Mouse (Mus musculus) effector memory CD4-positive, alpha-beta T cell, adult 5 months (primary cell): ENCODE results near the gene Rnf115. TPM values are rescaled to one million over a fixed set of nuclear protein-coding genes. Genes with fewer than 3 reads are reported as not detected.

Experiments
- polyA plus RNA-seq: library from polyadenylated mRNA; unstranded; fragments of 100-300 nt; shearing (Covaris generic); gene quantifications from one replicate; pipeline ENCODE4 v1.2.1, GENCODE M21; 2017

Gene Rnf115
- 101 TPM for polyA plus RNA-seq

DNA sequence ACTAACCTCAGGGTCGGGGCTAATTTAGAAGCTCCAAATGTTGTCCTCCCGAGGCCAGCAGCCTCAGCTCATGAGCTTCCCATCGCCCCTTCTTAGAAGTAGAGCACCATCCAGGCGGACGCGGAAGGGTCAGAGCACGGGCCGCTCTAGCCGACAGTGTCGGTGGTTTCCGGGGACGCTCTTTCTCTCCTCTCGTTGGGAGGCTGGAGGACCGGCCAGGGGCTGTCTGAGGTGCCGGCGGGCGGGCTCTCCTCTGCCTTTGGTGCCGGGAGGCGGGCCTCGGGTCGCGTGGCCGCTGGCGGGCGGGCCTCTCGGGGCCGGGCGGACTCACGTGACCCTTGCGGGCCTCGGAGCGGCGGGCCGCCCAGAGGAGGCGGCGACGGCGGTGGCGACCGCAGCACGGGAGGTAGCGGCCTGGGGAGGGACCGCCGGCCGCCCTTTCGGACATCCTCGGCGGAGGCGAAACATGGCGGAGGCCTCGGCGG lies at the start of gene Rnf115, which contains the start of gene Polr3c:
Gene Rnf115, plus strand, starts transcription at position 322 of the 485 bp plus-strand sequence.
Gene Polr3c, minus strand, starts transcription at position 286 of the 485 bp plus-strand sequence.

DNA sequence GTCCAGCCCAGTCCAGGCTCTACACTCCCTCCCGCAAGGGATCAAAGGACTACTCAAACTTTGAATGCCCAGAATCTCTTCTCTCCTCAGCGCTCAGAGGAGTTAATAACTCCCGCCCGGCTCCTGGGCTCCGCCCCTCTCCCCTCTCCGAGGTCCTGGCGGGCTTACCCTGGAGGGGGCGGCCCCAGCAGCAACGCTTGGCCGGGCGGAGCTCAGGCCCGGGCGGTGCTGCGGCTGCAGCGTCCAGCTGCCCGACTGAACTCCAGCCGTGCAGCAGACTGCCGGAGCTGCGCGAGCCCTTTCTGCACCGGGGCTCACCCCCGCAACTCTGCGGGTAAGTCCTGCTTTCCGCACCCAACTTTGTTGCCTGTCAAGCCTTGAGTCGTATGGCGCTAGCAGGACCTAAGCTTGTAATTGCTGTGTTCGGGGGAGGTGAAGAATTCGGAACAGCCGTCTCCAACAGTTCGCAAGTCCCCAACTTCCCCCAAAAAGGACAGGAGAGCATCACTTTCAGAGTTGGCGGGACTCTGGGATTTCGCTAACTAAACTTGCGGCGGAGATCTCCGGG lies 31.2 kb upstream of the Rnf115 start, which contains the start of gene Pias3:
Gene Pias3, plus strand, starts transcription at position 187 of the 568 bp plus-strand sequence.

DNA sequence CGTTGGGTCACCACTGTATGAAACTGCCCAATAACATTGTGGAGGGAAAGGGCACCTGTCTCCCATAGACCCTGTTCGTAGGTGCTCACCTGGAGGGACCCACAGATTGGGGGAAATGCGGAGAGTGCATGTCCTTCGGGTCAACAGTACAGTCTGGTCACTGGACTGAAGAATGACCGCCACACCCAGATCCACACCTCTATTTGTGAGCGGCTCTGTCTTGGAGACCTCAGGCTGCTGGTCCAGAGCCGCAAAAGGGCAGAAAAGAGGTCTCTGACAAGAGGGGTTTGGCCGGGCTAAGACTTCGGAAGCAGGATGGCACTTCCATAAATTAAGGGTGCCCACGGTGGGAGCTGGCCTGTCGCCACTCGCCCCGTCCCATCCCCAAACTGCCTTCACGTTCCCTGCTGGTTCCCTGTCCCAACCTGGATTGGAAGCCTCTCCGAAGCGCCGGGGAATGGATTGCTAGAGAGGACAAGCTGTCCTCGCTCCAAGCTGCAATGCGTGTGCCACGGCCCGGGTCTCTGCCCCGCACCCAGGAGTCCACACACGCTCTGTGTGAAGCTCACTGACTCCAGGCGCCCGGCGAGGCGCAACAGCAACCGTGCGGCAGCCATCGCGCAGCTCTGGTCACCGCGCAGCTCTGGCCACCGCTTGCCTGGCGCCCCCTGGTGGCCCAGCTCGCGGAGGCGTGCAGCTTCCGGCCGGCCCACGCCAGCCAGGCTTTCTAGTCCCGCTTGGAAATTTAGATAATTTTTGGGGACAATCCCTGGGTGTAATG lies 19.4 kb upstream of the Rnf115 start, which contains the start of gene Nudt17:
Gene Nudt17, minus strand, starts transcription at position 660 of the 781 bp plus-strand sequence.

DNA sequence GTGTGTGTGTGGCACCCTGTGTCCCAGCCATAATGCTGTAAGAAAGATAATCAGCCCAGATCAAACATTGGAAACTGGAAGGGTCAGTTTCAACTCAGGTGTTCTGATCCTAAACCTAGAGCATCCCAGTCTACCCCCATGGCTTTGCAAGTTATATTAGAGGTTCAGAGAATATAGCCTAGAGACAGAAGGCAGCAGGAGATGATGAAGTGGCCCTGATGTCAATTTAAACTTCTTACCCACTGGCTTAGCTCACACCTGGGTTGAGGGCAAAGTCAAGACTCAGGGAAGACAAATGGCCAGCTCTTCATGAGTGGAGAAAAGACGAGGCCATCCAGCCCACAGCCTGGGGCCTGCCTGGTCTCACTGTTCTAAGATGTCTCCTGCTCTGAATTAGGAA lies 101.5 kb downstream of the Rnf115 start, which contains the start of the genes Pdzk1 and Cd160:
Gene Pdzk1, plus strand, starts transcription at position 301 of the 400 bp plus-strand sequence.
Gene Cd160, minus strand, starts transcription at position 368 of the 400 bp plus-strand sequence.

Other genes with a start within 250 kb of the Rnf115 start
- gene Hfe2, start 202.5 kb upstream of the Rnf115 start, polyA plus RNA-seq: not detected
- gene Txnip, start 169.7 kb upstream of the Rnf115 start, polyA plus RNA-seq: 394 TPM
- gene Gm16253, start 150.7 kb upstream of the Rnf115 start, polyA plus RNA-seq: 0.97 TPM
- 17.6 TPM for gene Polr3gl, start 133.5 kb upstream of the Rnf115 start, polyA plus RNA-seq
- not detected for gene Ankrd34a, start 131.0 kb upstream of the Rnf115 start, polyA plus RNA-seq
- not detected for gene Lix1l, start 126.5 kb upstream of the Rnf115 start, polyA plus RNA-seq
- 155 TPM for gene Rbm8a, start 97.7 kb upstream of the Rnf115 start, polyA plus RNA-seq
- gene Pex11b, start 92.3 kb upstream of the Rnf115 start, polyA plus RNA-seq: 26.4 TPM
- not detected for gene Gm42957, start 92.2 kb upstream of the Rnf115 start, polyA plus RNA-seq
- gene Itga10, start 82.1 kb upstream of the Rnf115 start, polyA plus RNA-seq: 0.21 TPM
- 2.9 TPM for gene Ankrd35, start 57.5 kb upstream of the Rnf115 start, polyA plus RNA-seq
- 16.3 TPM for gene Pias3, start 31.3 kb upstream of the Rnf115 start, polyA plus RNA-seq
- gene Nudt17, start 19.1 kb upstream of the Rnf115 start, polyA plus RNA-seq: 0.51 TPM
- gene Polr3c, start within 50 bp of the Rnf115 start, polyA plus RNA-seq: 53.7 TPM
- not detected for gene Pdzk1, start 101.6 kb downstream of the Rnf115 start, polyA plus RNA-seq
- 11.4 TPM for gene Cd160, start 101.7 kb downstream of the Rnf115 start, polyA plus RNA-seq
- gene Gja5, start 177.0 kb downstream of the Rnf115 start, polyA plus RNA-seq: 0.36 TPM
- gene Gpr89, start 177.7 kb downstream of the Rnf115 start, polyA plus RNA-seq: 21.9 TPM
- 0.05 TPM for gene Gja8, start 198.4 kb downstream of the Rnf115 start, polyA plus RNA-seq